Mouse (Mus musculus): ENCODE measurements around the gene Atn1.
A peak's percentile ranks its signal among the peaks of the same experiment; 100 is the strongest.

Gene Atn1

DNA sequence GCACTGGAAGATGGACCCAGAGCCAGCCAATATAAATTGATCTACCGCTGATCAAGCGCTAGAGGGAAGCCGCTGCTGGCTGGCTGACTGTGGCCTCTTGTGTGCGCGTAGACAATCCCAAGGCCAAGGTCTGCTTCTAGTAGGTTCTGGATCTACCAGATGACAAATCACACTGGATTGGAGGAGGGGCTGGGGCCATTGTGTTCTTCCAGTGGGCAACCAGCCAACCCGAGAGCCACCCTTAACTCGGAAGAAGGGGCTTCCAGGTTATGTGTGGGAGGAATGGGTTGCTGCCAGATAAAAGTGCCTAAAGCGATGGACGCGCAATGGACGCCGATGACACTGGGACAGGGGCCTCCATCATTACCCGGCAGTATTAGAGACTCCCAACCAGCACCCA is 38.4 kb downstream of the Atn1 start:
- no peak for ATAC-seq (ENCODE audit: insufficient number of reproducible peaks, low FRiP score, low TSS enrichment)

- no peak for ATAC-seq (ENCODE audit: insufficient number of reproducible peaks, low FRiP score, low TSS enrichment)
Measured at GRCm38 (mm10) chr6:124716864-124717490, 39.3 kb downstream of the Atn1 start.

- no peak for ATAC-seq (ENCODE audit: insufficient number of reproducible peaks, low FRiP score, low TSS enrichment)
Measured at GRCm38 (mm10) chr6:124712918-124713317, 43.4 kb downstream of the Atn1 start.

DNA sequence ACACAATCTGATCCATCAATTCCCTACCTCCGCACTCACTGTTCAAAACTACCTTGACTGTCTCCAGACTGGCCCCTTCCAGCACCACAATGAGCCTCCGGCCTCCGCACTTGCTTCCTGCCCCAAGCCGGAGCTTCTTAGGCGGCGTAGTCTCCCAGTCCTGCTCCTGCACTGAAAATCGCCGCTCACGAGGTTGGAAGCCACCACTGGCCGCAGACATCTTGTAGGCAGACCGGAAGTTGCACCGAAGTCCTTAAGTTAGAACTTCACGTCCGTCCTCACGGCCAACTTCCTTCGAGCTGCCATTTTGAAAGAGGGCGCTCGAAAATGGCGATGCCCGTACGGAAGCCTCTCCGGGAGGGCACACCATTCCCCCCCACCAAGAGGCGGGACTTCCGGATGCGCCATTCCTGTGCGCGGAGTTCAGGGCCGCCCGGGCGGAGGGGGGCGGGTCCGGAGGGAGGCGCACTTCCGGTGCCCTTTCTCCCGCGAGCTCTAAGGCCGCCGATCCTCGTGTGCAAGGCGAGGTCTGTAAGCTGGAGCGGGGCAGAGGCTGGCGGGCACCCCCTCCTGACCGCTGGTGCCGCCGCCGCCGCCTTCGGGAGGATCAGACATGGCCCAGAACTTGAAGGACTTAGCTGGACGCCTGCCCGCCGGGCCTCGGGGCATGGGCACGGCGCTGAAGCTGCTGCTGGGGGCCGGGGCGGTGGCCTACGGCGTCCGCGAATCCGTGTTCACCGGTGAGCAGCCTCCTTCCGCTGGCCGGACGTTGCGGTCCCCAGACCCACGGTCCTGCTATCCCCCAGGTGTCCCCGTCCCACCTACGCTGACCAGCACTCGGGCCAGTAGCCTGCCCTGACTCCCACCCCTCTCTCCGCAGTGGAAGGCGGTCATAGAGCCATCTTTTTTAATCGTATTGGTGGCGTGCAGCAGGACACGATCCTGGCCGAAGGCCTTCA is 44.2 kb downstream of the Atn1 start, which contains the start of the genes Emg1 and Phb2:
Emg1 (minus strand) TSS at position 355 of the 959 bp plus-strand sequence.
Phb2 (plus strand) TSS at position 513 of the 959 bp plus-strand sequence.
- peak; percentile 92 for ATAC-seq (ENCODE audit: insufficient number of reproducible peaks, low FRiP score, low TSS enrichment)

DNA sequence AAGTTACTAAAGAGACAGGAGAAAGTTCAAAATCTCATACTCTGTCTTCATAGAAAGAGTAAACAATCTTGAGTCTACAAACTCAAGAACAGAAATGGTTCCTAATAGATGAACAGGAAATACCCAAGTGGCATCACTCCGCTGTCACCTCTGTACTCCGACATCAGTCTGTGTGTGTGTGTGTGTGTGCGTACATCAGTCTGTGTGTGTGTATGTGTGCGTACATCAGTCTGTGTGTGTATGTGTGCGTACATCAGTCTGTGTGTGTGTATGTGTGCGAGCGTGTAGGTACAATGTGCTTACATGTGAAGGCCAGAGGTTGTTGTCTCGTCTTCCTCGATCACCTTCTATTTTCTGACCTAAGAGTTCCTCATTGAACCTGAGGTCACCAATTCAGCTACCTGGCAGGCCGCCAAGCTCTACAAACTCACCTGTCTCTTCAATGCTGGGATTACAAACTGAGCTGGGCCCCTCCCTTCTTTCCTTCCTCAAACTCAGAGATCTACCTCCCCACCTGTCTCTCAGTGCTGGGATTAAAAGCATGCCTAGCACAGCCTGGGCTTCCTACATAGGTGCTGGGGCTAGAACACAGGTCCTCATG is 47.9 kb downstream of the Atn1 start:
- no peak for ATAC-seq (ENCODE audit: insufficient number of reproducible peaks, low FRiP score, low TSS enrichment)

- no peak for ATAC-seq (ENCODE audit: insufficient number of reproducible peaks, low FRiP score, low TSS enrichment)
Measured at GRCm38 (mm10) chr6:124706061-124706627, 50.2 kb downstream of the Atn1 start.

DNA sequence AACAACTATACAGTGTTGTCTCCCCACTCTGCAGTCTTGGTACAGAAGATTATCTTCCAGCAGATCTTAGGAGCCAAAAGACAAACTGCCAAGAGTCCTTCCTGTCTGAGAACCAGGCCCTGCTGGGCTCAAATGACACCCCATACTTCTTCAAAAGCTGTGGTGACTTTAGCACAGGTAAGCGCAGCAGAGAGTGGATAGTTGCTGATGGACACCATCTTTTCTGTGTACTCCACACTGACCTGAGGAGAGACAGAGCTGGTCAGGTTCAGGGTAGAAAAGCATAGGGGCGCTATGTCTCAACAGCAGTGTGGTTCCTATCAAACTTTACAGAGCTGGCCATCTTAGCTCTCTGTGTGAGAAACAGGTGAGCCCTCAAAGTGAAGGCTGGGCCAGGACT is 51.9 kb downstream of the Atn1 start:
- ATAC-seq (ENCODE audit: insufficient number of reproducible peaks, low FRiP score, low TSS enrichment), result no peak

GRCm38 (mm10) chr6:124703789-124704188 is 52.5 kb downstream of the Atn1 start:
- ATAC-seq (ENCODE audit: insufficient number of reproducible peaks, low FRiP score, low TSS enrichment), result no peak

DNA sequence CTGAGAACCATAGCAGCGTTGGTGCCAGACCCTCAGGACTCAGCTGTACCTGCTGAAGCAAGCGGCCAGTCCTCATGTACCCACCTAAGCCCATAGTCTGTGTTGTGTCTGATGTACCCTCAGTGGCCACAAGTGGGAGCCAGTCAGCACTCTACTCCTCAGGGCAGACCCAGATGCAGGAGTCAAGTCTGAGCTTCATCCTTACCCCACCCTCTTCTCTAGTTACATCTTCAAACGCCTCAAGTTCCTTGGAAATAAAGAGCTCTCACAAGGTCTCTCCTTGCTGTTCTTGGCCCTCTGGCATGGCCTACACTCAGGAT is 53.6 kb downstream of the Atn1 start:
- no peak for ATAC-seq (ENCODE audit: insufficient number of reproducible peaks, low FRiP score, low TSS enrichment)

- ATAC-seq (ENCODE audit: insufficient number of reproducible peaks, low FRiP score, low TSS enrichment), result no peak
Measured at GRCm38 (mm10) chr6:124702102-124702783, 54.1 kb downstream of the Atn1 start.

- no peak; the same call in 1 of the 2 replicates for ATAC-seq (ENCODE audit: insufficient number of reproducible peaks, low FRiP score, low TSS enrichment)
Measured at GRCm38 (mm10) chr6:124701338-124701737, 55.0 kb downstream of the Atn1 start.

DNA sequence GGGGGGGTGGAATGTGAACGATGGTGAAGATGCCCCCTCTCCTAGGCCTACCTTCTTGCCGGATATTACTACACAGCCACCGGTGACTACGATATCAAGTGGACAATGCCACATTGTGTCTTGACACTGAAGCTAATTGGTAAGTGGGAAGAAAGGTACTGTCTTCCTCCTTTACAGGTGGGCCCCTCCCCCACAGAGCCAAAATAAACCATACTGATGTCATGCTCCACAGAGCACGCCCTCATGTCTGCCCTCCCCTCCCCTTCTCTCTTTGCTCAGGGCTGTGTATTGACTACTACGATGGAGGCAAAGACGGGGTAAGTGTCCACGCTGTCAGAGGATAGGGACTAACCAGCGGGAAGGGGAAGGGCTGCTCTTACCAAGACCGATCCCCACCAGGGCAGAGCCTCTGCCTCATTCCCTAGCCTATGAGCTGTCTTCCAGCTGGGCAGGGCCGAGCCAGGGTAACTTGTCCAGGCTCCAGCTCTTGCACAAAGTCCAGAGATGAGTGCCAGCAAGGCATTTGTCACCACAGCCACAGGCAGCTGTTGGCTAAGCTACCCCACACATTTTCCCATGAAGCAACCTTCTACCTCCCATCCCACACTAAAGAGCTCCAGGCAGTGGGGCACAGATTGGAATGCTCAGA is 56.2 kb downstream of the Atn1 start:
- peak; percentile 34 for ATAC-seq (ENCODE audit: insufficient number of reproducible peaks, low FRiP score, low TSS enrichment)

DNA sequence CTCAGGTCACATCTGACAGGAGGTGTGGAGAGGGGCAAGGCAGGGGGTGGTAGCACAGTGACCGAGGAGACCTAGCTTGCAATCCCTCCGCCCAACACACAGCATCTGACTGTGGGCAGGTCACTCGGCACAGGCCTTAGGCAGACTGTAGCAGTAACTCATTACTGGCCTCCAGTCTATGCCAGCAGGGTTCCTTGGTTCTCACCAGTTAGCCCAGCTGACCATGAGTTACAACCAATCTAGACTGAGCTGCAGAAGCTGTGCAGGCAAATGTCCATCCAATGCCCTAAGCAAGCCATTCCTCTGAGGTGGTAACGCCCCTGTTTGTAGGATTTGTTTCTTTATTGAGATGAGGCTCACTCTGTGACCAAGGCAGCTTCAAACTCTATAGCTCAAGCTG is 57.0 kb downstream of the Atn1 start:
- peak; percentile 53; the same call in 1 of the 2 replicates for ATAC-seq (ENCODE audit: insufficient number of reproducible peaks, low FRiP score, low TSS enrichment)

DNA sequence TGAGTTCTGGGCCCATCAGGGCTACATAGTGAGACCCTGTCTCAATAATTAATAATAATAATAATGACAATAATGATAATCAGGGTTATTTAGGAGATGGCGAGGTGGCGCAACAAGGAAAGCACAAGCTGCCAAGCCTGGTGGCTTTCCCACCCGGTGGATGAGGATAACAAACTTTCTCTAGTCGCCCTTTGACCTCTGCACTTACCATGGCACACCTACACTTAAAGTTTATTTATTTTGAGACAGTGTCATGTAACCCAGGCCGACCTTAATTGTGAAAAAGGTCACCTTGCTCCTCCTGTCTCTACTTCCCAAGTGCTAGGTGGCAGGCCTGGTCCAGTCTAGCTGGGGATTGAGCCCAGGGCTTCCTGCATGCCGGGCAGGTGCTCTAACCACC is 57.6 kb downstream of the Atn1 start:
- no peak for ATAC-seq (ENCODE audit: insufficient number of reproducible peaks, low FRiP score, low TSS enrichment)

DNA sequence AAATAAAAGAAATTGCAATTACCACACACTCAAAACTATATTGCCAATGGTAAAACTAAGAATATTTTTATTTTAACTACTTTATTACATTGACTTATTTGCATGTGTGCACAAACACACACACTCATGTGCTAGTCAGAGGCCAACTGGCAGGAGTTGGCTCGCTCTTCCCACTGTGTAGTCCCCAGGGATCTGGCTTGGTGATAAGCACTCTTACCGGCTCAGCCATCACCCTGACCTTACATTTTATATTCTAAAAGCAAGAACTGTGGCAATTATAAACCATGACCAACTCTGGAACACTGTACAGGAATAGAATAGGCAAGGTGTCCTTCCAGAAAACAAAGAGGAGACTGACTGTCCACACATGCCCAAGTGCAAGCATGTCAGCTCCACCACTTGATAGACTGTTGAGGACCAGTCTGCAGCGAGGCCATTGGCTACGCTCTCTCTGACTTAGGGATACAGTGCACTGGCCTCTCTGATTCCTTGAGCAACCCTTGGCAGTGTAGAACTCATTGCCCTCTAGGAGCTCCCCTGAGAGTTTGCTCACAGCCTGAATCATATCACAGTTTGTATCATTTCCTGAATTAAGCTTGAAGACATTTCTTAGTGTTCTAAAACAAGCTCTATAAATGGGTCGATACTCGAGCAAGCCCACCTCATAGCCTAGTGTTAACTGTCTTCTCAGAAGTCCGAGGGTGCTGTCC is 59.7 kb downstream of the Atn1 start:
- ATAC-seq (ENCODE audit: insufficient number of reproducible peaks, low FRiP score, low TSS enrichment), result no peak

DNA sequence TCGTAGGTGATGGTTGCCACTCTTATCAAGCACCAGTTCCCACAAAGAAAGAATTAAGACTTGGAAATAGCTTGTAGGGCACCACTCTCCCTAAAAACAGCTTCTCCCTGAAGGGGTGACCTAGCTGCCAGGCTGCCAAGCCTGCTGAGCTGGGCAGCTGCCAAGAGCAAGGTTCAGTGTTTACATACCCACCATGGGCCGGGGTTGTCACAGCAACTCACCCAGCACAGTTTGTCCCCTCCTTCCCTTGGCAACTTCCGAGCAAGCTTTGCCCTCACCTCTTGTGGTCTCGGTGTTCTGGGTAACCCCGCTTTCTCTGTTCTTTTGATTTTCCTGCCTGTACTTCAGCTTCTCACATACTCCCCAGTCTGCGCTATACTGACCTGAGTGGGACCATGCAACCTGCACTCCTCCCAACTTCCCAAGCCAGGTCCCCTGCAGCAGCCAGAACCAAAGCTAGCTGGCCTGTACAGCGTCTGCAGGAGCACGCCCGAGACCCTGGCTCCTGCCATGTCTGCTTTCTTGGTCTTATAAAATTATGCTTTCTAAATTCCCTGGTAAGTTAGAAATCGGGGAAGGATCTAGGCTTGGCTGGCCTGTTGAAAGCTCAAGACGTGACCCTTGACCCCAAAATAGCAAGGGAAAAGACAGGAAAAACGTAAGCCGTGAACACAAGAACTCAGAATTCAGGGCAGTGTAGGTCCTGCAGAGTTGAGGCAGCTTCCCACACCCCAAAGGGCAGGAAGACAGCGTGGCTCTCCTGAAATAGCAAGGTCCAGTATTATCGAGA is 62.0 kb downstream of the Atn1 start:
- no peak for ATAC-seq (ENCODE audit: insufficient number of reproducible peaks, low FRiP score, low TSS enrichment)

- ATAC-seq (ENCODE audit: insufficient number of reproducible peaks, low FRiP score, low TSS enrichment), result no peak
Measured at GRCm38 (mm10) chr6:124693243-124693981, 62.9 kb downstream of the Atn1 start.

Data from cerebellum, adult (tissue).